Mouse (Mus musculus): ENCODE data around the gene Hist1h2bk.

GRCm38 (mm10) chr13:22009642-22010041, 26.0 kb upstream of the Hist1h2bk start, which contains the start of gene Prss16:
- TF ChIP-seq CTCF (conservative IDR thresholded peaks at IDR 0.05; ENCODE audit: low read length) (no peak), NANOG (IDR thresholded peaks at IDR 0.05; ENCODE audit: borderline replicate concordance, low read length) (no peak)

Data from E14TG2a.4 (cell line).